Mouse (Mus musculus) B cell, adult 2 months (primary cell): Measurements from ENCODE around the gene Atxn7.

Experiments used
- DNase-seq, 2 experiments: peaks; one replicate each; pipeline ENCODE4 v3.0.0; 2022

The Atxn7 gene

GRCm38 (mm10) chr14:14066241-14066640 lies 105.0 kb downstream of the Atxn7 start:
- DNase-seq = no peak

GRCm38 (mm10) chr14:14067648-14068472 lies 106.6 kb downstream of the Atxn7 start:
- DNase-seq = peak; percentile 36 to 45

GRCm38 (mm10) chr14:14068553-14068952 lies 107.3 kb downstream of the Atxn7 start:
- DNase-seq = peak in 1 of 2 experiments; percentile 10

GRCm38 (mm10) chr14:14070541-14071315 lies 109.5 kb downstream of the Atxn7 start:
- no peak for DNase-seq

- DNase-seq = no peak
Measured at GRCm38 (mm10) chr14:14071456-14071855, 110.2 kb downstream of the Atxn7 start.

- DNase-seq = no peak
Measured at GRCm38 (mm10) chr14:14080604-14081194, 119.5 kb downstream of the Atxn7 start.

GRCm38 (mm10) chr14:14083811-14084210 lies 122.6 kb downstream of the Atxn7 start:
- no peak for DNase-seq

GRCm38 (mm10) chr14:14086711-14087263 lies 125.5 kb downstream of the Atxn7 start:
- no peak for DNase-seq

GRCm38 (mm10) chr14:14087348-14087747 lies 126.1 kb downstream of the Atxn7 start:
- DNase-seq = no peak

- DNase-seq = no peak
Measured at GRCm38 (mm10) chr14:14088016-14088791, 127.0 kb downstream of the Atxn7 start.

GRCm38 (mm10) chr14:14090571-14090970 lies 129.3 kb downstream of the Atxn7 start:
- no peak for DNase-seq

- peak; percentile 89 to 91 for DNase-seq
Measured at GRCm38 (mm10) chr14:14098330-14098980, 137.2 kb downstream of the Atxn7 start.

GRCm38 (mm10) chr14:14100773-14101280 lies 139.6 kb downstream of the Atxn7 start:
- DNase-seq = no peak

- no peak for DNase-seq
Measured at GRCm38 (mm10) chr14:14101296-14101695, 140.1 kb downstream of the Atxn7 start.

GRCm38 (mm10) chr14:14104213-14104929 lies 143.1 kb downstream of the Atxn7 start:
- DNase-seq = no peak

- DNase-seq = no peak
Measured at GRCm38 (mm10) chr14:14104930-14105318, 143.7 kb downstream of the Atxn7 start.

- DNase-seq = no peak
Measured at GRCm38 (mm10) chr14:14110710-14111109, 149.5 kb downstream of the Atxn7 start.

GRCm38 (mm10) chr14:14120230-14121096 lies 159.2 kb downstream of the Atxn7 start, which contains the start of gene Psmd6:
Psmd6 (minus strand) TSS chr14:14120984.
- peak; percentile 96 for DNase-seq
